Mouse (Mus musculus) heart, adult 18-20 months (tissue): Measurements from ENCODE around the gene Gbp9. TPM values are rescaled to one million over a fixed set of nuclear protein-coding genes. Genes with fewer than 3 reads are reported as not detected.
"Not testable (repeated sequence)": the region's sequence is repeated elsewhere in the genome, so short reads cannot be mapped to it uniquely, and the experiment has no call there.

Source experiments
- DNase-seq, 2 experiments: peaks; one replicate each; pipeline ENCODE4 v3.0.0; 2021 to 2022; ENCODE audit warnings: mixed read lengths in 1 of 2
- long read RNA-seq, 2 experiments: library from polyadenylated mRNA; stranded (forward); transcript quantifications; one replicate each; pipeline ENCODE4 v2.0.0; 2021
- total RNA-seq, 2 experiments: library from RNA; stranded (reverse); gene quantifications; 2 replicates each; pipeline ENCODE4 v1.2.3; 2021

Gbp9 gene
- 10 to 100 TPM in 1 of 2 experiments, 1 to 10 TPM in 1; 7.7 to 14.9 TPM for total RNA-seq
- long read RNA-seq, experiment 1, full-length matches to known transcripts, result 7 of 8 reads
- long read RNA-seq, experiment 1, partial matches to known transcripts, result 0 of 8 reads
- long read RNA-seq, experiment 1, other reads (novel, unspliced or antisense), result 1 of 8 reads
- long read RNA-seq, experiment 2, full-length matches to known transcripts, result 1 of 2 reads
- long read RNA-seq, experiment 2, partial matches to known transcripts, result 0 of 2 reads
- long read RNA-seq, experiment 2, other reads (novel, unspliced or antisense), result 1 of 2 reads

DNA sequence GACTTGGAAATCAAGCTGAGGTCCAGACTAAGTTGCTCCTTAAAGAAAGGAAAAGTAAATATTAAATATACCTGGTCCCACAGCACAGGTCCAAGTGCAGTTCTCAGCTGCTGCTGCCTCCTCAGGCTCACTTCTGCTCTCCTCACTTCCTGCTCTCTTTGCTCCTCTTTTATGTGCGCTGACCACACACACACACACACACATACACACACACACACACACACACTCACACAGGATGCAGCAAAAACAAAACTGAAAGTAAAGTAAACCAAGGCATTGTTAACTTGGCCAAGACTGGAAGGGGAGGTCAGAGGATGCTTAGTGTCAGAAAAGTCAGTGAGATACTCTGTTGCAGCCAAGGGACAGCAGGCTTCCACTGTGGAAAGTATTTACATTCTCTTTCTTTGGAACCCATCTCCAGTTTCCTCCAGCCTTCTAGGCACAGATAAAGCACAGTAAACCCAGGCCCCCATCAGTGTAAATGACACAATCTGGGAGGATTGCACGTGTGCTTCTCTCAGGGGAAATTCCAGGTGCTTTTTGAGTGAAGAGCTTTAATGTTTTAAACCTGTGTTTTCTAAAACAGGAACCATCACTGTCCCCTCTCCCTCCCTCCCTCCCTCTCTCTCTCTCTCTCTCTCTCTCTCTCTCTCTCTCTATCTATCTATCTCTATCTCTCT lies at the start of gene Gbp9, which contains the start of the genes Gbp8 and Gbp4:
Gene Gbp9, minus strand, starts transcription at position 131 of the 680 bp plus-strand sequence.
Gene Gbp8, minus strand, starts transcription at position 132 of the 680 bp plus-strand sequence.
Gene Gbp4, minus strand, starts transcription at position 178 of the 680 bp plus-strand sequence.
- DNase-seq, result peak; percentile 50 to 69

DNA sequence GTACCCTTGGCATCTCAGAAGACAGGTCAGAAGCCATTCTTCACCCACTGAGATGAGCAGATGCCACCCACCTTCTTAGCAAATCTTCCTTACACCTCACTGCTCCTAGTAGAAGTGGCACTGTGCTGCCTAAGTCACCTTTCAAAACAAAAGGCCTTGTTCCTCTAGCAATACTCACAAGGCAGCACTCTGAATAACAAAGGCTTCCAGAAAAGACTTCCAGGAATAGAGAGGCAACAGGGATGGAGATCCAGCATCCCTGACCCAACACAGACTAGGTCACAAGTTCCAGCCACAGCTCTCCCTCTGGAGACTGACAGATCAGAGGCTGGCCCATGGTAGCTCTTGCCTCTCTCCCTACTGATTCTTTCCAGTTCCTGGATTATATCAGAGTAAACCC lies 42.1 kb upstream of the Gbp9 start:
- DNase-seq, result no peak

DNA sequence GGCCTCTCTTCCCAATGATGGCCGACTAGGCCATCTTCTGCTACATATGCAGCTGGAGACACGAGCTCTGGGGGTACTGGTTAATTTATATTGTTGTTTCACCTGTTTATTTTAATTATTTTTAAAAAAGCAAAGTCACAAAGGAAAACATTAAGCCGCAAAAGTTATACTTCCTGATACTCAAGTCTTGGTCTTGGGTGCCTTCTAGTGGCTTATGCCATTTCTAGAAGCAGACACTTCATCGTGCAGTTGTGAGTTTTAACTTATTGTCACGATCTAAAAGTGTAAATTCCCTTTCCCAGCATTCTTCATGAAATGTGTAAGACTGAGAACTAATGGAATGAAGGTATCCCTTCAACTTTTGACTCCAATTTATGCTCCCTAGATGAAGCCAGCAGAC lies 17.2 kb upstream of the Gbp9 start:
- no peak for DNase-seq

DNA sequence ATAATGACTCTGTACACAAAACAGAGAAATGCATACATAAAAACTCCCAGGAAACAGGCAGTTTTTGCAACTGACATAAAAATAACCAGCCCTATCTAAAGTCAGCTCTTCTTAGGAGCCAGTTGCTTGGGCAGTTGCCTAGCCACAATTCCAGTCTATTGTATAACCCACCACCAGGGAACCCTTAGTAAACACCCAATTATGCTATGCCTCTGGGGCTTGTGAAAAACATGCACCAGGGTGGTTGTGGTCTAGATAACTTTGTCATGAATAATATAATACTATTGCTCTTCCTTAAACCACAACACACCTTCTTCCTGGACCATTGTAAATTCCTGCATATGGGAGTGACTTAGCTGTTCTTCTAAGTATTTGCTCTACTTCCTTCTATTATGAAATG lies 14.7 kb upstream of the Gbp9 start:
- DNase-seq, result no peak

DNA sequence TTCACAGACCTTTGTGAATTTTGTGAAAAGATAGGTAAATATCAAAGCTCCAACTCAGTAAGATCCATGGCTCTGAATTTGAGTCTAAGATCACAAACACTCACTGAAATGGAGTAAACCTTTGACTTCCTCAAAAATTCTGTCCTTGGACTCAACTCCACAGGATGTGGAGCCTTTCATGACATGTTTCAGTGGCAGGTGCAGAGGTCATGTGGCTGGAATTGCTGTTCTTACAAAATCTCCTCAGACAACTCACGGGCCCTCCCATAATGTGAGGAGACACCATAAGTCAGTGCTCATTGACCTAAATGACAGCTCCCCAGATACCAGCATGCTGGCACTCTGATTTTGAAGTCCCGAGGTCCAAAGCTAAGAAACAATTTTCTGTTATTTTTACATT lies 8.7 kb upstream of the Gbp9 start:
- DNase-seq, result not testable (repeated sequence)

DNA sequence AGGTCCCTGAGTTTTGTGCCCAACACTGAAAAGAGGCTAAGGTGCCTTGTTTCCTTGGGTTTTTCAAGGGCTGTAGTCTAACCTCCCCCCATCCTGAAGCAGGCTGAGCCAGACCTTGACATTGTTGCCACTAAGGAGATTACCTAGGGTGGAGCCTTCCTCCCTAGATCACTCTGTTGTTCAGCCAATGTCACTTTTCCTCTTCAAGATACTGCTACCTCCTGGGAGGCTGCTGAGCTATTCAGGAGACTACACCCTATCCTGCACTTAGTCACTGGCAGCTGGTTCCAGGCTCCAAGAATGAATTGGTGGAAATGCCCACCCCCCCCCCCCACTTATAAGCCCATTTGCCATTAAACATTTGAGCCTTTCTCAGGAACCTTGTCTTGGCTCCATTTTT lies 7.1 kb upstream of the Gbp9 start:
- DNase-seq, result peak; percentile 30 to 83

DNA sequence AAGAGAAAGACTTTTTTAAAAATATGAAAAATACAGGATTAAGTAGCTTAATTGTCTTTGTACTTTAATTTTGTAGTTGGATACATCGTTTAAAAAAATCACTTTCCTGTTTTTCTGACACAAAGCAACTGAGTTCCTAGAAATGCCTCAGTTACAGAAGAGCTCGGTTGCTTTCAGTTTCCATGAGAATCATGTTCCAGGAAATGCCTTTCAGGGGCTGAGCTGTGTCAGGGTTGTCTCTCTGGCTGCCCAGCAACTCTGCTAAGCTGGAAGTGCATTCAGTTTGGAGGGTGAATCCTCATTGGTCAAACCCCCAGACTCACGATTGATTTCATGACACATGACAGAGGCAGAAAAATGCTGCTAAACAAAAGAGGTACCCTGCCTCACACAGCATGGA lies 6.4 kb upstream of the Gbp9 start:
- peak; percentile 19 to 65 for DNase-seq

DNA sequence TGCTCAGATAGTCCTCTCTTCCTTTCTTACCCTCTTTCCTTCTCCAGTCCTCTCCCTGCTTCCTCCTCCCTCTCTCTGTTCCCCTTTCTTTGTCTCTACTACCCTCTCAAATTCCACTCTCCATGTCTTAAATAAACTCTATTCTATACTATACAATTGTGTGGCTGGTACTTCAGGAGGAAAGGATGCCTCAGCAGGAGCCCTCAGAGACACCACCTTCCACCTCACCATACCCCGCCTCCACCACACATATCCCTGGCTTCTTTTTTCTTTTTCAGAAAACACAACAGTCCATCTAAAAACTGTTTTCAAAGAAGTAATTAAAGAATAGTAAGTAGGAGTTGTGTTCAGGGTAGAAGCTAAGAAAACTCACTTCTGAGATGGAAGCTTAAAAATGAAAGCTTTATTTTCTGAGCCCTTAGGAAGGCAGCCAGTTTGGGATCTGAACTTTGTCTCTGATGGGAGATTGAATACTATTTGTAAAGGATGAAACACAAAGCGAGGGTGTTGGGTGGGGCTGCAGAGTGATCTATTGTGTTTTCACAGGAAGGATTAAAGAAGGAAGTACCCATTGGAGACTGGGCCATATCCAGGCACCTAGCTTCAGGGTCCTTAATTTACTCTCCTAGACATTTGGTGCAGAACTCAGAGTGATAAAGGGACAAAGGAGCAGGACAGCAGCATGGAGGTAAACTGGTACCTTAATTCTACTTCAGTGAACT lies 911 bp upstream of the Gbp9 start:
- not testable (repeated sequence) for DNase-seq

DNA sequence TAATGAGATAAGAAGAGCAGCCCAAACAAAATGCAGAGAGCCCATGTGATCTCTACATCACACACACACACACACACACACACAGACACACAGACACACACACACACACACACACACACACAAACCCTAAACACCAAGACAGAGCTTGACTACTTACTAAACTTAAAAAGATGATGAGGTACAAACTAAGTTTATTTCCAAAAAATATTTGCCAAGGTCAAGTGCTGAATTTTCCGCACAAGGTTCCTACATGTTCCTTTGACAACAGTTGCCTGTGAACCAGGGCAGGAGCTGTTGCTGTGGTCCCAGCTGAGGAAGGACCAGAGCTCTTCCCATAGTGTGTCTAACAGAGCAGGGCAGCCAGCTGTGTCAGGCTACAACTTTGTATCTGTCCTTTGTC lies 433 bp downstream of the Gbp9 start:
- no peak for DNase-seq

DNA sequence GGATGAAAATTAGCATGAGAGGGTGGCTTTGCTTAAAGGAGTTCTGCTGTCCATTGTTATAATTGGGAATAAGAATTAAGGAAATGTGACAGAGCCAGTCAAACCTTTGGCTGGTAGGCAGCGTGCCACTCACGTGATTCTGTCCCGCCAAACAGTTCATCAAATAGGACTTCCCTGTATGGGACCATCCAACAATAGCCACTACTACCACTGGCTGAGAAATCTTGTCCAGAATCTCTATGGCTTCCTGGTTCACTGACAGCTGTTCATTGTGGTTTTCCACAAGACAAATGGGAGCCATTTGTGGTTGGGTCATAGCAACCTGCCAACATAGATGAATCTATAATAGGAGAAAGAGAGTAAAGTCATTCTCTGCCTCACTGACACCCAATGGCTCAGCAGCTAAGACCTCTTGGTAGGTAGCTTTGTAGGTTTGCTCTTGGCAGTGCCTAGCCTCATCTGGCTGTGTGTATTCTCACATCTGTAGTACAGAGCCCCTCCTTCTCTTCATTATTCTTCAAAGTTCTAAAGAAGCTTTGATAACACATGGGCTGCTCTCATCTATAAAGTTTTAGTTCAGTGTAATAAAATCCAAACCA lies 2.5 kb downstream of the Gbp9 start:
- not testable (repeated sequence) for DNase-seq

DNA sequence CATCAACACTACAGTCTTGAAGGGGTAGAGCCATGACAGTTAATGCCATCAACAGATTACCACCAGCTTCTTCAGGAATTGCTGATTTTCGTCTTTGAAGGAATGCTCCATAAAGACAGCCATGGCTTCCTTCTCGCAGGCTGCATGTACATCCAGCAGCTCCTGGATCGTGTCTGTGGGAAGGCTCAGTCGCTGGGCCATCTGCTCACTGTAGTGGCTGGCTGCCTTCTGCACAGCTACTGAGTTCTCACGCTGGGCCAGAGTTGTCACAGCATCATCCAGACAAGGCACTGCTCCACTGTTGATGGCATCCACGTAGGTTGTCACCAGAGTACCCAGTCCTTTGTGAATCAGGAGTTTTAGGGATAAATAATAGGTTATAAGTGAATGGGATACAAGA lies 17.6 kb downstream of the Gbp9 start:
- DNase-seq, result not testable (repeated sequence)

DNA sequence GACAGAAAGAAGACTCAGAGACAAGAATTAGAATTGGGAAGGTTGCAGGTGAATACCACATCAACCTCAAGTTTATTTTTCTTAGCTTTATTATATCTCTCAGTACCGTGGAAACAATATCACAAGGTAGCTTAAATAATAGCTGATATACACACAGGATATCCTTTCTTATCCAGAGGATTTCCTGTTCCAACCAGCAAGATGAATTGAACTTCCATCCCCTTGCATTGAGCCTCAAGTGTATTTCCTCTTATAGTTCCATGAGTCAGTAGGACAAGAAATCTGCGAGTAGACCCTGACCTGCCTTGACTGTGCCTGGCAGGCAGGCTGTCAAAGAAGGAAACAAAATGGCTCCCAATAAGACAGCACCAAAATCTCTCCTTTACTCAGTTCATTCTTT lies 23.6 kb downstream of the Gbp9 start:
- no peak for DNase-seq

DNA sequence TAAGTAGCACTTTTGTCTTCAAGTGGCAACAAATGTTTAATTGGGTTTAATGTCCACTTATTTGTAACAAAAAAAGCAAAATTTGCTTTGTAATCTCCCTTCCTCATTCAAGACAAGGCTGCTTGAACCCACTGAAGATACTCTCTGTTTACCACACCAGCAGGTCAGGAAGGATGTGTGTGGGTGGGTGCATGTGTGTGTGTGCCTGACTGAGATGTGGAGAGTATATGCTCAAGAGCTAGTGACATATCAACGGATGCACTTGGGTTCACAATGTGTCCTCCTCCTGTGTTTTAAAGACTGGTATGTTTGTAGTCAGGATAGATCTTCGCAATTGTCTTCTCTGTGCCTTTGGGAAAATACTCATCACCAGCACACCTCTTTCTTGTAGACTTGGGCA lies 24.6 kb downstream of the Gbp9 start:
- peak in 1 of 2 experiments; percentile 11 for DNase-seq

DNA sequence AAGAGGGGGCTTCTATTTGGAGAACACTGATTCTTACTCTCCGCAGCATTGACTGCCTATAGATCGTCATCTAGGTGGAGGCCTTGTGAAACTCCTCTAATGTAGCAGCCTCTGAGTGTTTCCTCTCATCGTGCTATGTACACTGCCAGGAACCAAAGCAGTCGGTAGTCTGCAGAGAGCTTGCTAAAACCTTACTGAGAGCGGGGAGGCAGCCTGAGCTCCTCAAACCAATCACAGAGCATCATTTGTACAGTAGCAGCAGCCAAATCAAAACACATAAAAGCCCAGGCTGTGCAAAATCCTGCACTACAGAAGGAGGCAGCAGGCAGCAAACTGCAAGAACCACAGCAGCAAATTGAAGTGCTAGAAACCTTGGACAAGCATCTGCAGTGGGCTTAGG lies 25.7 kb downstream of the Gbp9 start:
- DNase-seq, result no peak

DNA sequence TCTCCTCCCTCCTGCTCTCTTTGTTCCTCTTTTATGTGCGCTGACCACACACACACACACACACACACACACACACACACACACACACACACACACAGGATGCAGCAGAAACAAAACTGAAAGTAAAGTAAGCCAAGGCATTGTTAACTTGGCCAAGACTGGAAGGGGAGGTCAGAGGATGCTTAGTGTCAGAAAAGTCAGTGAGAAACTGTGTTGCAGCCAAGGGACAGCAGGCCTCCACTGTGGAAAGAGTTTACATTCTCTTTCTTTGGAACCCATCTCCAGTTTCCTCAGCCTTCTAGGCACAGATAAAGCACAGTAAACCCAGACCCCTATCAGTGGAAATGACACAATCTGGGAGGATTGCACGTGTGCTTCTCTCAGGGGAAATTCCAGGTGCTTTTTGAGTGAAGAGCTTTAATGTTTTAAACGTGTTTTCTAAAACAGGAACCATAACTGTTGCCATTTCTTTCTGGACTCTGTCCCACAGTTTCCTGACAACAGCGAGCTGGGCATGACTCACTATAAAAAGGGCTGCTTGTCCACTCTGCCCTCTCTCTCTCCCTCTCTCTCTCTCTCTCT lies 29.0 kb downstream of the Gbp9 start:
- peak; percentile 81 to 86 for DNase-seq

DNA sequence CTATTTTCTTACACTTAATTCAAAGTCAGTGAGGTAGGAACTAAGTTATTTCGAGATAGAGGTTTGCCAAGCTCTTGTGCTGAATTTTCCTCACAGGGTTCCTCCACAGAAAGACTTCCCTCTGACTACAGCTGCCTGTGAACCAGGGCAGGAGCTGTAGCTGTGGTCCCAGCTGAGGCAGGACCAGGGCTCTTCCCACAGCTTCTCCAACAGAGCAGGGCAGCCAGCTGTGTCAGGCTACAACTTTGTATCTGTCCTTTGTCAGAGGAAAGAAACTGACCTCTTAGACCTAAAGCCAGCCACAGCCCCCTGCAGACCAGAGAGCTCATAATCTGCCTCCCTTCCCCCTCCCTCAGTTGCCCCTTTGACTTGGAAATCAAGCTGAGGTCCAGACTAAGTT lies 29.6 kb downstream of the Gbp9 start:
- peak; percentile 16 to 37 for DNase-seq

DNA sequence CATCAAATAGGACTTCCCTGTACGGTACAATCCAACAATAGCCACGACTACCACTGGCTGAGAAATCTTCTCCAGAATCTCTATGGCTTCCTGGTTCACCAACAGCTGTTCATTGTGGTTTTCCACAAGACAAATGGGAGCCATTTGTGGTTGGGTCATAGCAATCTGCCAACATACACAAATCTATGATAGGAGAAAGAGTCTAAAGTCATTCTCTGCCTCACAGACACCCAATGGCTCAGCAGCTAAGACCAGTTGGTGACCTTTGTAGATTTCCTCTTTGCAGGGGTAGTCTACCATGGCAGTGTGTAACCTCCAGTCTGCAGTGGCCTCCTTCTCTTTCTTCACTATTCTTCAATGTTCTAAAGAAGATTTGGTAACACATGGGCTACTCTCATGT lies 33.6 kb downstream of the Gbp9 start:
- not testable (repeated sequence) for DNase-seq

DNA sequence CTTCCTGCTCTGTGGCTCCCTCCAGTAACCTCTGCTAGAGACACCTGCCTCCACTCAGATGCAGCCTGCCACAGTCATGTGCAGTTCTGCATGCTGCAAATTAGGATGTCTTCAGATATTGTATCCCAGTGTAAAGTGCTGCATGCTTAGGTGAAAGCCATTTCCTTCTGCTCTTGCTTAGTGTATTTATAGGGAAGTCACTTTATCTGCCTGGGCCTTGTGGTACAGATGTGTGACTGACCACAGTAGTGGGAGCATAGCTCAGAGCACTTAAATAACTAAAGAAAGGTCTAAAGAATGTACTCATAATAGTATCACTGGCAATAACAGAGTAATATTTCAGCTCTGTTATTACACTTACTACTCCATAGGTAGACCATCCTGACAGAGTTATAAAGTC lies 57.4 kb downstream of the Gbp9 start:
- DNase-seq, result no peak

DNA sequence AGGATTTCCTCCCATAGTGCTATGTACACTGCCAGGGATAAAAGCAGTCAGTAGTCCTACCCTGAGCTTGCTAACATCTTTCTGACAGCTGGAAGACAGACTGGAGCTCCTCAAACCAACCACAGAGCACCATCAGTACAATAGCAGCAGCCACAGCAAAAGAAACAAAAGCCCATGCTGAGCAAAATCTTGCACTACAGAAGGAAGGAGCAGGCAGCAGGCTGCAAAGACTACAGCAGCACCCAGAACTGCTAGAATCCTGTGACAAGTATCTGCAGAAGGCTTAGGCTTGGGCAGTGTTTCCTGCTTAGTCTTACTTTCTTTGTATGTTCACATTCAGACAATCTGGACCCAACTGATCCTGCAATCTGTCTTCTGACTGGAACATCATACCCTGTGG lies 71.0 kb downstream of the Gbp9 start:
- DNase-seq, result not testable (repeated sequence)

DNA sequence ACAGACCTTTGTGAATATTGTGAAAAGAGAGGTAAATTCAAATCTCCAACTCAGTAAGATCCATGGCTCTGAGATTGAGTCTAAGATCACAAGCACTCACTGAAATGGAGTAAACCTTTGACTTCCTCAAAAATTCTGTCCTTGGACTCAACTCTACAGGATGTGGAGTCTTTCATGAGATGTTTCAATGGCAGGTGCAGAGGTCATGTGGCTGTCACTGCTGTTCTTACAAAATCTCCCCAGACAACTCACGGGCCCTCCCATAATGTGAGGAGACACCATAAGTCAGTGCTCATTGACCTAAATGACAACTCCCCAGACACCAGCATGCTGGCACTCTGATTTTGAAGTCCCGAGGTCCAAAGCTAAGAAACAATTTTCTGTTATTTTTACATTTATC lies 74.9 kb downstream of the Gbp9 start:
- not testable (repeated sequence) for DNase-seq

DNA sequence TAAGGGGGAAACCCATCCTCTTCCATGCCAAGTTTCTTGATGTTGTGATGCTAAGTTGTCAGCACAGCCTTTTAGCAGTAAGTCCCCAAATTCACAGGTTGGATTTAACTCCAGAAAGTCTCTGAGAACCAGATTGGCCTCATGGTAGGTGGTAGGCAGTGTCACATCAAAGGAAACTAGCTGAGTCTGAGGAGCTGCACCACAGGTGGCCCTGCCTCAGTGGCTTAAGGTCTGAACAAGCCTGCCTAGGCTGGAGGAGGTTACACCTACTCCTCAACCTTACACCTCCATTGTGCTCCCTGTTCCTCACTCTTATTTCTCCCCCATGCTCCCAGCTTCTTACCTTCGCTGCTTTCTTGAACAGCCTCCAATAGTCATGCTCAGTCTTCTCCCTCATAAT lies 76.0 kb downstream of the Gbp9 start:
- no peak for DNase-seq

DNA sequence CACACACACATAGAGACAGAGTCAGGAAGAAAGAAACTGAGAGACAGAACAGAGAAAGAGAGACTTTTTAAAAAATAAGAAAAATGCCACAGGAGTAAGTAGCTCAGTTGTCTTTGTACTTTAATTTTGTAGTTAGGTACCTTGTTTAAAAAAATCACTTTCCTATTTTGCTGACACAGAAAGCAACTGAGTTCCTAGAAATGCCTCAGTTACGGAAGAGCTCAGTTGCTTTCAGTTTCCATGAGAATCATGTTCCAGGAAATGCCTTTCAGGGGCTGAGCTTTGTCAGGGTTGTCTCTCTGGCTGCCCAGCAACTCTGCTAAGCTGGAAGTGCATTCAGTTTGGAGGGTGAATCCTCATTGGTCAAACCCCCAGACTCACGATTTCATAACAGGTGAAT lies 76.9 kb downstream of the Gbp9 start:
- DNase-seq, result peak in 1 of 2 experiments; percentile 29
